Mouse (Mus musculus) retina, postnatal 7 days (tissue): ENCODE measurements around the gene Sdc1.

Experiments
- DNase-seq: peaks from one replicate; pipeline ENCODE4 v3.0.0-alpha.2; 2012; ENCODE audit warnings: low read depth, low spot score

The Sdc1 gene

DNA sequence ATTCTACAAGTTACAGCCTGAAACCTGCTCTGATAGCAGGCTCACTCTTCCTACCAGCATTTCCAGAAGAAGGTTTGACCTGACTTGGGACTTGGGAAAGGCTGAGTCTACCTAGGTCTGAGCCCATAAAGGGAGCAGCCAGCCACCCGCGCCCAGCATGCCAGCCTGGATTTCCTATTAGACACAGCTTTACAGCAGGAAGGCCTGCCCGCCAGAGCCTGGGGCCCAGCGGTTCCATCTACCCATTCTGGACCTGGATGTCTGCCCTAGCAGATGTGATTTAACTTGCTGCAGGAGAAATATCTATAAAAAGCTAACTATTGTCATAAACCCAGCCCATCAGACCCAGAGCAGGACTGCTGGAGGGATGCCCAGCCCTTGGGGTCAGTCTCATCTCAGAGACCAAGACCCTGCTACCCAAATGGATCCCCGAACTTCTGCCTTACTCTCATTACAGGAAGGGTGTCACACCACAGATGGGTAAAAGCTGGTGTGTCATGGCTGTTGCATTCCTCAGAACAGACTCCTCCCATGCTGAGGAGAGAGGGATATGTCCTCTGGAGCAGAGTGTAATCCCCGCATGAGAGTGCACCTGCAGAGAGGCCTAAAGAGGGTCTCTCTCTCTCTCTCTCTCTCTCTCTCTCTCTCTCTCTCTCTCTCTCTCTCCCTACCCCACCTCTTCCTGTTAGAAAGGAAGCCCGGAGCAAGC lies 54.0 kb downstream of the Sdc1 start:
- DNase-seq, result no peak

- no peak for DNase-seq
These were observed 56.0 kb downstream of the Sdc1 start for GRCm38 (mm10) chr12:8827014-8827715.

- DNase-seq, result no peak
These were observed 58.0 kb downstream of the Sdc1 start for GRCm38 (mm10) chr12:8829032-8829660.

- DNase-seq, result no peak
These were observed 58.5 kb downstream of the Sdc1 start for GRCm38 (mm10) chr12:8829661-8830040.

GRCm38 (mm10) chr12:8830967-8831635 lies 60.0 kb downstream of the Sdc1 start:
- no peak for DNase-seq

- no peak for DNase-seq
These were observed 60.6 kb downstream of the Sdc1 start for GRCm38 (mm10) chr12:8831710-8832109.

DNA sequence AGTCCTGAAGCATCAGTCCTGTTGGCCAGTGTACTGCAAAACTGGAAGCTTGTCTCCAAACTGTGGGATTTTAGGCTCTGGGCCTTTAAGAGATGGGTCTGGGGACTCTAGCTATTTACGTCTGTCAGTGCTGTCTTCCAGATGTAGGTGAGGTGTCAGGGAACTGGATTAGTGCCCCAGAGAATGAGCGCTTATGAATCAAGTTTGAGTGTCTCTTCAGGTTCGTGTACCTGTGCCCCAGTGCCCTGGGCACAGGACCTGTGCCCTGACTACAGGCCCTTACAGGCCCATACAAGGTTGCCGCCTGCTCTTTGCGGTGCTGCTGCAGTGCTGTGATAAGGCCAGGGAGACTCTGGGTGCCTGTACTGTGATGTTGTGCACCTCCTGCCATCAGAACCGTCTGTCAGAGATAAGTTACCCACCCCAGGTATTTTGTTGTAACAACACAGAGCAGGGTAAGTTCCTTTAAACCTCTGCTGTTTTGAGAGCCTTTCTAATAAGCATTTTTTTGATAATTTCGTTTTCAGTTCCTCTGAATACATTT lies 69.7 kb downstream of the Sdc1 start:
- DNase-seq, result no peak

GRCm38 (mm10) chr12:8842725-8843124 lies 71.6 kb downstream of the Sdc1 start:
- no peak for DNase-seq
